Mouse (Mus musculus) myocyte (in vitro differentiated cells): ENCODE measurements around the gene Lrp4. TPM values are rescaled to one million over a fixed set of nuclear protein-coding genes. Genes with fewer than 3 reads are reported as not detected.
"Not testable (repeated sequence)": the region's sequence is repeated elsewhere in the genome, so short reads cannot be mapped to it uniquely, and the experiment has no call there.

Experiments
- H3K27me3 ChIP-seq: one replicate; pipeline ENCODE4 v1.6.1; 2011; ENCODE audit not compliant: control insufficient read depth, insufficient read depth, insufficient read length
- H3K36me3 ChIP-seq: one replicate; pipeline ENCODE4 v1.6.1; 2011; ENCODE audit not compliant: control insufficient read depth, insufficient read depth
- H3K4me2 ChIP-seq: one replicate; pipeline ENCODE4 v1.6.1; 2011; ENCODE audit warnings: low read depth, control low read depth
- H3K4me3 ChIP-seq: one replicate; pipeline ENCODE4 v1.5.1; 2011; ENCODE audit warnings: mild to moderate bottlenecking, control low read depth, moderate library complexity
- H3K79me2 ChIP-seq: one replicate; pipeline ENCODE4 v1.6.1; 2011; ENCODE audit not compliant: control insufficient read depth, insufficient read depth
- H3ac ChIP-seq: one replicate; pipeline ENCODE4 v1.6.1; 2011; ENCODE audit not compliant: control insufficient read depth, insufficient read length
- CEBPB ChIP-seq: IDR thresholded peaks from 2 replicates; pipeline ENCODE4 v1.6.1; 2011; ENCODE audit warnings: mild to moderate bottlenecking, moderate library complexity; ENCODE audit not compliant: poor library complexity, insufficient read depth, severe bottlenecking
- E2F4 ChIP-seq: IDR thresholded peaks from one replicate; pipeline ENCODE4 v1.6.1; 2011; ENCODE audit warnings: mild to moderate bottlenecking, control low read depth, moderate library complexity; ENCODE audit not compliant: insufficient read depth
- MAX ChIP-seq: IDR thresholded peaks from one replicate; pipeline ENCODE4 v1.6.1; 2011; ENCODE audit warnings: low read depth, mild to moderate bottlenecking, control low read depth
- MYOD1 ChIP-seq, 3 experiments: IDR thresholded peaks; one replicate each; pipeline ENCODE4 v1.6.1; 2011; ENCODE audit warnings: control low read depth in 2 of 3, low read depth in 2 of 3, mild to moderate bottlenecking in 2 of 3, moderate library complexity in 1 of 3; ENCODE audit not compliant: insufficient read length in 2 of 3, control insufficient read depth in 1 of 3
- MYOG ChIP-seq, 3 experiments: IDR thresholded peaks; one replicate each; pipeline ENCODE4 v1.6.1; 2011; ENCODE audit warnings: control low read depth in 2 of 3, low read depth in 2 of 3, mild to moderate bottlenecking in 2 of 3; ENCODE audit not compliant: insufficient read length in 2 of 3, control insufficient read depth in 1 of 3, insufficient read depth in 1 of 3
- POLR2A ChIP-seq: IDR thresholded peaks from one replicate; pipeline ENCODE4 v1.6.1; 2011; ENCODE audit warnings: low read depth, mild to moderate bottlenecking, control low read depth, moderate library complexity; ENCODE audit not compliant: insufficient read length
- POLR2AphosphoS2 ChIP-seq: IDR thresholded peaks from one replicate; pipeline ENCODE4 v1.6.1; 2011; ENCODE audit warnings: low read depth, control low read depth; ENCODE audit not compliant: insufficient read length
- REST ChIP-seq: IDR thresholded peaks from one replicate; pipeline ENCODE4 v1.6.1; 2011; ENCODE audit warnings: mild to moderate bottlenecking, control low read depth, moderate library complexity; ENCODE audit not compliant: insufficient read depth, insufficient read length
- SRF ChIP-seq: IDR thresholded peaks from one replicate; pipeline ENCODE4 v1.6.1; 2011; ENCODE audit warnings: low read depth; ENCODE audit not compliant: control insufficient read depth, insufficient read length
- TCF12 ChIP-seq: IDR thresholded peaks from one replicate; pipeline ENCODE4 v1.6.1; 2011; ENCODE audit warnings: mild to moderate bottlenecking, control low read depth; ENCODE audit not compliant: poor library complexity, insufficient read depth, severe bottlenecking
- TCF3 ChIP-seq: IDR thresholded peaks from one replicate; pipeline ENCODE4 v1.6.1; 2011; ENCODE audit warnings: low read depth, control low read depth; ENCODE audit not compliant: insufficient read length
- USF1 ChIP-seq: IDR thresholded peaks from one replicate; pipeline ENCODE4 v1.6.1; 2011; ENCODE audit warnings: low read depth, mild to moderate bottlenecking, control low read depth, moderate library complexity
- polyA plus RNA-seq: library from polyadenylated mRNA; unstranded; fragments of >200 nt; fragmentation: generic; extraction: Trizol; gene quantifications from one replicate; pipeline ENCODE4 v1.2.1, GENCODE M21; 2012; ENCODE audit warnings: missing spikeins

Gene Lrp4
- polyA plus RNA-seq, 1 experiment: 20.1 TPM

GRCm38 (mm10) chr2:91484698-91485097 lies 27.4 kb downstream of the Lrp4 start:
- no peak overlapping the region for H3K4me3 ChIP-seq
- no peak overlapping the region for H3K4me2 ChIP-seq
- no peak for TF ChIP-seq MAX
- TF ChIP-seq REST: no peak
- TF ChIP-seq CEBPB: no peak
- no peak for TF ChIP-seq MYOD1 (IDR thresholded peaks at IDR 0.05; ENCODE audit: control insufficient read depth in 1 of 3, insufficient read length in 2 of 3, low read depth in 2 of 3)
- TF ChIP-seq TCF3: no peak
- TF ChIP-seq MYOG (IDR thresholded peaks at IDR 0.05; ENCODE audit: control insufficient read depth in 1 of 3, insufficient read depth in 1 of 3, insufficient read length in 2 of 3, low read depth in 2 of 3): no peak
- no peak for TF ChIP-seq USF1
- no peak for TF ChIP-seq POLR2AphosphoS2
- no peak for TF ChIP-seq POLR2A
- TF ChIP-seq SRF: no peak
- TF ChIP-seq TCF12: no peak
- no peak for TF ChIP-seq E2F4
- H3K79me2 ChIP-seq: no peaks in the 10 kb centered on the region
- no peaks in the 10 kb centered on the region for H3K27me3 ChIP-seq
- H3K36me3 ChIP-seq: peaks cover 33% of the 10 kb centered on the region
- H3ac ChIP-seq: no peak overlapping the region

- Histone ChIP-seq H3K36me3 (peaks cover 35% of the 10 kb centered on the region), H3ac (no peak overlapping the region), H3K4me2 (no peak overlapping the region), H3K4me3 (no peak overlapping the region), H3K79me2 (no peaks in the 10 kb centered on the region), H3K27me3 (no peaks in the 10 kb centered on the region)
- TF ChIP-seq MYOD1 (IDR thresholded peaks at IDR 0.05; ENCODE audit: control insufficient read depth in 1 of 3, insufficient read length in 2 of 3, low read depth in 2 of 3): no peak
- no peak for TF ChIP-seq POLR2A
- TF ChIP-seq TCF12: no peak
- TF ChIP-seq REST: no peak
- TF ChIP-seq CEBPB: no peak
- no peak for TF ChIP-seq SRF
- no peak for TF ChIP-seq MYOG (IDR thresholded peaks at IDR 0.05; ENCODE audit: control insufficient read depth in 1 of 3, insufficient read depth in 1 of 3, insufficient read length in 2 of 3, low read depth in 2 of 3)
- TF ChIP-seq TCF3: no peak
- no peak for TF ChIP-seq MAX
- no peak for TF ChIP-seq USF1
Observed at GRCm38 (mm10) chr2:91485256-91485655, 27.9 kb downstream of the Lrp4 start.

- not testable (repeated sequence) for H3K4me3 ChIP-seq, H3ac ChIP-seq, H3K79me2 ChIP-seq, H3K27me3 ChIP-seq, H3K4me2 ChIP-seq
- peaks cover 42% of the 10 kb centered on the region for H3K36me3 ChIP-seq
Observed at GRCm38 (mm10) chr2:91487295-91487694, 30.0 kb downstream of the Lrp4 start.

GRCm38 (mm10) chr2:91492071-91492635 lies 34.8 kb downstream of the Lrp4 start:
- H3K4me2 ChIP-seq: no peak overlapping the region
- H3K79me2 ChIP-seq: no peaks in the 10 kb centered on the region
- TF ChIP-seq USF1: no peak
- no peak for TF ChIP-seq MYOG (IDR thresholded peaks at IDR 0.05; ENCODE audit: control insufficient read depth in 1 of 3, insufficient read depth in 1 of 3, insufficient read length in 2 of 3, low read depth in 2 of 3)
- TF ChIP-seq SRF: no peak
- TF ChIP-seq CEBPB: no peak
- TF ChIP-seq MYOD1 (IDR thresholded peaks at IDR 0.05; ENCODE audit: control insufficient read depth in 1 of 3, insufficient read length in 2 of 3, low read depth in 2 of 3): no peak
- H3K36me3 ChIP-seq: peaks cover 66% of the 10 kb centered on the region
- H3ac ChIP-seq: no peak overlapping the region
- no peak overlapping the region for H3K4me3 ChIP-seq
- no peaks in the 10 kb centered on the region for H3K27me3 ChIP-seq

- H3K4me3 ChIP-seq: no peak overlapping the region
- H3K4me2 ChIP-seq: no peak overlapping the region
- TF ChIP-seq POLR2AphosphoS2: no peak
- no peak for TF ChIP-seq MYOG (IDR thresholded peaks at IDR 0.05; ENCODE audit: control insufficient read depth in 1 of 3, insufficient read depth in 1 of 3, insufficient read length in 2 of 3, low read depth in 2 of 3)
- TF ChIP-seq TCF3: no peak
- no peak for TF ChIP-seq MAX
- TF ChIP-seq SRF: no peak
- no peak for TF ChIP-seq E2F4
- TF ChIP-seq REST: no peak
- no peak for TF ChIP-seq POLR2A
- no peak for TF ChIP-seq MYOD1 (IDR thresholded peaks at IDR 0.05; ENCODE audit: control insufficient read depth in 1 of 3, insufficient read length in 2 of 3, low read depth in 2 of 3)
- TF ChIP-seq TCF12: no peak
- TF ChIP-seq CEBPB: no peak
- no peak for TF ChIP-seq USF1
- no peaks in the 10 kb centered on the region for H3K79me2 ChIP-seq
- H3K27me3 ChIP-seq: no peaks in the 10 kb centered on the region
- no peak overlapping the region for H3ac ChIP-seq
- H3K36me3 ChIP-seq: peaks cover 55% of the 10 kb centered on the region
Observed at GRCm38 (mm10) chr2:91493981-91494380, 36.7 kb downstream of the Lrp4 start.
